Mouse (Mus musculus) spleen, adult 10 weeks (tissue): ENCODE data around the gene Pecam1. TPM values are rescaled to one million over a fixed set of nuclear protein-coding genes. Genes with fewer than 3 reads are reported as not detected.

ENCODE experiments used
- polyA plus RNA-seq: library from polyadenylated mRNA; stranded (reverse); fragments of 350-450 nt; fragmentation: Illumina TruSeq; extraction: RNeasy Lipid Tissue Mini Kit (QIAGEN cat#74804); gene quantifications from one replicate; pipeline ENCODE4 v1.2.3, GENCODE M21; 2015; ENCODE audit warnings: low replicate concordance; ENCODE audit not compliant: insufficient read depth

Gene Pecam1
- polyA plus RNA-seq = 146 TPM

DNA sequence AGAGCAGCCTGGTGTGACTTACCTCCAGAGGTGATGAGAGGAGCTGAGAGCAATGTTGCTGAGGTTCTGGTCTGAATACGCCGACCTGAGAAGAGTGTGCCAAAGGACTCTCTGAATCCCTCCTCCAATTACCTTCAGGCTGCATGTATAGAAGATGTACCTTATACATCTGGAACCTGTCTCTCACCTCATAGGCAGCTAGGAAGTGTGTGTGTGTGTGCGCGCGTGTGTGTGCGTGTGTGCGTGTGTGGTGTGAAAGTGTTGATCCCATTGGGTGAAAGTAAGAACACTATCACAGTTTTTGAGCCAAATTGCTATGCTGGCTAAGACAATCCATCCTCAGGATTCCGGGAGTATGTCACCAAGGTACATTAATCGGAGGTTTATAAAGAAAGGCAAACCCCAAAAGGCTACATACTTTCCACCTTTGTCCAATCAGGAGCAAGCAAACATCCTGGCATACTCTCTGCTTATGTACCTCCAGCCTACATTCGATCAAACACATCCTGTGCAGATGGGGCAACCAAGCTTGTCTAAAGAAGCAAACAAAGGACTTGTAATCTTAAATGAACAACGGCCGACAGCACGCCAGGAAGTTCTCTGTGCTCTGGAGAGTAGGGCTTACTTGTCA is at the start of gene Pecam1:
TSS of gene Pecam1 (minus strand) at position 508 of the 631 bp plus-strand sequence.

DNA sequence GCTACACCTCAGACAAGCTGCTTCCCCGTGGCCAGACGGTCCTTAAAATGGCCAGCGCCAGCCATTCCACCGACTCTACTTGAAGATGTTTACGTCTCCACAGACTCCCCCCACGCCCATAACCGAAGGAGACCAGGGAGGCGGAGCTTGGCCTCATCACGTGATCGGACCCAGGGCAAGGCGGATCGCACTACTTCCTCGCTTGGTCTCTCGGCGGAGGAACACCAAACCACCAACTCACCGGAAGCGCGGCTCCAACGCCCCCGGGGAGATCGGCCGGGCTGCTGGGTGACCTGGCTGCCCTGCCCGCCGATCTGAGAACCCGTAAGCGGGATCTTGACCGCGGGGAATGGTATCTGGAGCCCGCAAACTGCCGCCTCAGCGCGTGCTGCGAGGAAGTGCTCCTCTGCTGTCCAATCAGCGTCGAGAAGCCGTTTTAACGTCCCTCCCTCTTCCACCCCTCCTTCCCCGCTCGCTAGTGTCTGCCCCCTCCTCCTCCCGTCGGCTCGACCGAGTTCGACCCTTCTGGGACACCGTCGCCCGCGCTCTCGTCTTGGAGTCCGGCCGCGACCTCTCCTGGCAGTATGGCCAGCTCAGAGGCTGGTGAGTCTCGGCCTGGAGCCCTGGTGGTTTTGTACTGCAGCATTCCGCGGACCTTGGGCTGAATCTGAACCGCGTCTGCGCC is 38.5 kb upstream of the Pecam1 start, which contains the start of the genes Ddx5 and Cep95:
TSS of gene Ddx5 (minus strand) at position 411 of the 685 bp plus-strand sequence.
TSS of gene Cep95 (plus strand) at position 478 of the 685 bp plus-strand sequence.

DNA sequence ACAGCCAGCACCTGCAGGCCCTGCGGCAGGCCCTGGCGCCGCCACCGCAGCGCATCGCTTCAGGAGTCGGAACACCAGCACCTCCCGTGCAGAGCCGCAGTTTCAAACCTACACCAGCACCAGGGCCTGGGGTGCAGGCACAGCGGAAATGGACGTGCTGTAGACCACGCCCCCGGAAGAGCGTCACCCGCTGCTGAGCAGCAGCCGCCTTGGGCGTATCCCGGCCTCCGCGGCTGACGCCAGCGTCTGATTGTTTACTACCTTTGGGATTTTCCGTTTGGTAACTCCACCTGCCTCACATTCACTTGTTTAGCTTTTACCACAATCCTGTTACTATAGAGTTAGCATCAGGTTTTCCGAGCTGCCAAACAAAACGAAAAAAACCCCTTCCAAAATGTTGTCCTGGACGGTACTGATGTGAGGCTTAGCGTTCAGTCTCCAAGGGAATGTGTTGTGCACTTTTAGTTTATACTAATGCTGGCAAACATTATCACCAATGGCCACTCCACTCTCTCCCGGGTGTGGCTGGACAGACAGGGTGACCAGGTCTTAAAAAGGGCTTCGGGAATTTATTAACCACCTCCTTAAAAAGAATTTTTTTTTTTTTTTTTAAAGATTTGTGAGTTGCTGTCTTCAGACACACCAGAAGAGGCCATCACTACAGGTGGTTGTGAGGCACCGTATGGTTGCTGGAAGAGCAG is 29.1 kb upstream of the Pecam1 start, which contains the start of gene Polg2:
TSS of gene Polg2 (minus strand) at position 150 of the 701 bp plus-strand sequence.

DNA sequence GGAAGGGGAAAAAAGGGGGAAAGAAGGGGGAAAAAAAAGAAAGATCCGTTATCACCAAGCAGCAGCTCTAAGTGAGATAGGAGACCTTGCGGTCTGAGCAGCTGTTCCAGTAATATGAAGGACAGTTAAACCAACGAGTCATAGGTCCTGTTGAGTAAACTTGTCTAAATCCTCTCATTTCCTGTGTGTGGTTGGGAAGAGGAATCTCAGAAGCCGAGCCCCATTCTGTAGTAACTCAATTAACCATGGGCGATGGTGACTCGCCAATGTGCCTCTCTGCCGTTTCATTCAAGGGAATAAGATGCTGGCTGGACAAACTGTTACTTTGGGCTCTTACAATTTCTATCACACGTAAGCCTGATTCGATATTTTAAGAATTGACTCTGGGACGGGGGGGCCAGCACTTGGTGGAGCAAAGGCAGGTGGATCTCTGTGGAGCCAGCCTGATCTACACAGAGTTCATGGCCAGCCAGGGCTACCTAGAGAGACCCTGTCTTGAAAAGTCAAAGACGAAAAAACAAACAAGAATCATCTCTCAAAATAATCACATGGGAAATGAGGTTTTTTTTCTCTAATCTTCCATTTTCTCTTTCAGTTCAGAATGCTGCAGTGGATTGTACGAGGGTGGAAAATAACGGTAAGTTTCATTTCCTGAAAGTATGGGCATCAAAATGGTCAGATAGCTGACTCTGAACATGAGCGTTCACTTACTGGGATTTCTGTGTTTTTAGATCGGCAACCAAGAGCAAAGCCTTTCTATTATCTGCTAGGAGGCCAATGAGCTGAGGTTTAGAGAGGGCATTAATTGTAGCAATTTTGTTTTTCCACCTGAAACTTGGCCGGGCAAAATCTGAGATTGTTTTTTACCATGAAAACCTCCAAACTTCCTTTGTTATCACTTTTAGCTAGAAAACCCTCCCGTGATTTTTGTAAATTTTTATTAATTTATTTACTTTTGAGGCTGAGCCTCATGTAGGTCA is 901 bp upstream of the Pecam1 start, which contains the start of gene Milr1:
TSS of gene Milr1 (plus strand) at position 188 of the 980 bp plus-strand sequence.

DNA sequence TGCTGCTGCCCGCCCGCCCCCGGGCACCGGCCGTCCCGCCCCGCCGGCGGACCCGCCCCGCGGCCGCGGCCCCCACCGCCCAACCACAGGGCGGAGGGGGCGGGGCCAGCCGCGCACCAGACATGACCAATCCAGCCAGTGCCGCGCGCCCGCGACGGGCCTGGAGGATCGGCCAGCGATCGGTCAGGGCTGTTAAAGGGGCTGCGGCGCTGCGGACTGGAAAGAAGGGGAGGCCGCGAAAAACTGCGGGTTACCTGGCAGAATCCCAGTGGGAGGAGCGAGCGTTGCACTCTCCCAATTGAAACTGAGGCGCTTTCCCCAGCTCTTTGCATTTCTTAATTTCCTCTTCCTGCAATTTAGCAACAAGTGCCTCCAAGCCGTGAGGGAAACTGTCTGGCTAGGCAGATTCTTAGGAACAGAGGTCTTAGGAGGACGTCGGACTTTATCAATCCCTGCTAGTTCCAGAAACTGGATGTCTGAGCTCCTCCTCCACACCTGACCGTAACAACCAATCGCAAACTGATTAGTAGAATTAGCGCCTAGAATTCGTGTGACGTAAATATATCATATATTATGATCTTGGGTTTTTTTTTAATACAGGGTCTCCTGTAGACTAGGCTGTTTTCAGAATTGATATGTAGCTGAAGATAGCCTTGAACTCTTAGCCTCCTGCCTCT is 137.3 kb downstream of the Pecam1 start, which contains the start of gene Tex2:
TSS of gene Tex2 (minus strand) at position 463 of the 677 bp plus-strand sequence.

Other genes starting within 250 kb of the Pecam1 start
- gene Tex2, start 137.2 kb downstream of the Pecam1 start, polyA plus RNA-seq = 15.6 TPM
- 34.6 TPM for gene Milr1, start 598 bp upstream of the Pecam1 start, polyA plus RNA-seq
- 19.3 TPM for gene Polg2, start 28.9 kb upstream of the Pecam1 start, polyA plus RNA-seq
- 2,564 TPM for gene Ddx5, start 38.6 kb upstream of the Pecam1 start, polyA plus RNA-seq
- 49.0 TPM for gene Cep95, start 38.6 kb upstream of the Pecam1 start, polyA plus RNA-seq
- gene Smurf2, start 170.1 kb upstream of the Pecam1 start, polyA plus RNA-seq = 47.0 TPM
- gene Kpna2, start 248.9 kb upstream of the Pecam1 start, polyA plus RNA-seq = 97.2 TPM